Mouse (Mus musculus) midbrain, embryonic 10.5 days (tissue): ENCODE results near the gene Sgms1. TPM values are rescaled to one million over a fixed set of nuclear protein-coding genes. Genes with fewer than 3 reads are reported as not detected.

ENCODE experiments used
- DNase-seq: peaks from one replicate; pipeline ENCODE4 v3.0.0-alpha.2; 2017; ENCODE audit warnings: low spot score
- H3K27ac ChIP-seq: fragments of 300-500 bp; sonication (generic); replicated peaks from 2 replicates; pipeline ENCODE4 v1.5.1; 2016; ENCODE audit warnings: mild to moderate bottlenecking
- H3K27me3 ChIP-seq: fragments of 300-500 bp; sonication (generic); 2 replicates; pipeline ENCODE4 v1.6.1; 2016; ENCODE audit warnings: low read depth, mild to moderate bottlenecking; ENCODE audit not compliant: poor library complexity, severe bottlenecking
- H3K36me3 ChIP-seq: fragments of 300-500 bp; sonication (generic); 2 replicates; pipeline ENCODE4 v1.6.1; 2016; ENCODE audit warnings: mild to moderate bottlenecking, moderate library complexity
- H3K4me1 ChIP-seq: fragments of 300-500 bp; sonication (generic); 2 replicates; pipeline ENCODE4 v1.6.1; 2016
- H3K4me3 ChIP-seq: fragments of 300-500 bp; sonication (generic); 2 replicates; pipeline ENCODE4 v1.5.1; 2016; ENCODE audit warnings: mild to moderate bottlenecking, moderate library complexity
- H3K9me3 ChIP-seq: fragments of 300-500 bp; sonication (generic); replicated peaks from 2 replicates; pipeline ENCODE4 v1.6.1; 2016; ENCODE audit warnings: mild to moderate bottlenecking
- WGBS: fragments of 180-500 bp; shearing (Covaris S2); methylation state at CpG from one replicate; pipeline ENCODE4 v1.1.7; 2016; 5-methylcytosine and 5-hydroxymethylcytosine counted together
- polyA plus RNA-seq: library from polyadenylated mRNA; unstranded; fragments of >200 nt; fragmentation: Nextera tagmentation; extraction: Ambion mirVana; gene quantifications from 2 replicates; pipeline ENCODE4 v1.2.1, GENCODE M21; 2016

Gene Sgms1
- polyA plus RNA-seq, 1 experiment from 2014 or later, result 13.1 TPM

DNA sequence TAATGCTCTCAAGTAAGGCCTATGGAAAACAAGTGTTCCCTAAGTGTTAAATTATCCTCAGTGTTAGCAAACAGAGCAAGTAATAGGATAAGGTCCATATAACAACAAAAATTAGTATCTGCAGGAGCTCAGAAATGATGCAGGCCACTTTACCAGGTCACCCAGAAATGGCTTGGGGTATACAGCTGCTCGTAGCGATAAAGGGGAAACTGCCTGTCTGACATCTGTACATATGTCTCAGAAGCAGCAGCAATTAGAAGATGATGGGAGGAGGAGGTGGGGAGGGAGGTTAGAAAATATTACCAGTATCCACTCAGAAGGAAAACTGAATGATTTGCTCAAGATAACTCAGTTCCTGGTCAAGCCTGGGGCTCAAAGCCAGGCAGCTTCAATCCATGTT is 162.3 kb downstream of the Sgms1 start:
- 96% methylated on average over 2 of the region's 2 CpGs for WGBS
- Histone ChIP-seq H3K36me3 (peaks cover 5% of the 10 kb centered on the region; the same call in 1 of the 2 replicates), H3K4me3 (no peak overlapping the region), H3K4me1 (peaks cover 17% of the 10 kb centered on the region), H3K27ac (no peak overlapping the region), H3K9me3 (no peaks in the 10 kb centered on the region), H3K27me3 (no peaks in the 10 kb centered on the region)
- DNase-seq, result no peak

GRCm38 (mm10) chr19:32225097-32225490 is 164.4 kb downstream of the Sgms1 start:
- Histone ChIP-seq H3K27ac (no peak overlapping the region), H3K36me3 (peaks cover 10% of the 10 kb centered on the region; the same call in 1 of the 2 replicates), H3K4me3 (no peak overlapping the region), H3K27me3 (no peaks in the 10 kb centered on the region), H3K4me1 (peaks cover 24% of the 10 kb centered on the region), H3K9me3 (no peaks in the 10 kb centered on the region)
- WGBS, result 78% methylated on average over 9 of the region's 9 CpGs
- no peak for DNase-seq

DNA sequence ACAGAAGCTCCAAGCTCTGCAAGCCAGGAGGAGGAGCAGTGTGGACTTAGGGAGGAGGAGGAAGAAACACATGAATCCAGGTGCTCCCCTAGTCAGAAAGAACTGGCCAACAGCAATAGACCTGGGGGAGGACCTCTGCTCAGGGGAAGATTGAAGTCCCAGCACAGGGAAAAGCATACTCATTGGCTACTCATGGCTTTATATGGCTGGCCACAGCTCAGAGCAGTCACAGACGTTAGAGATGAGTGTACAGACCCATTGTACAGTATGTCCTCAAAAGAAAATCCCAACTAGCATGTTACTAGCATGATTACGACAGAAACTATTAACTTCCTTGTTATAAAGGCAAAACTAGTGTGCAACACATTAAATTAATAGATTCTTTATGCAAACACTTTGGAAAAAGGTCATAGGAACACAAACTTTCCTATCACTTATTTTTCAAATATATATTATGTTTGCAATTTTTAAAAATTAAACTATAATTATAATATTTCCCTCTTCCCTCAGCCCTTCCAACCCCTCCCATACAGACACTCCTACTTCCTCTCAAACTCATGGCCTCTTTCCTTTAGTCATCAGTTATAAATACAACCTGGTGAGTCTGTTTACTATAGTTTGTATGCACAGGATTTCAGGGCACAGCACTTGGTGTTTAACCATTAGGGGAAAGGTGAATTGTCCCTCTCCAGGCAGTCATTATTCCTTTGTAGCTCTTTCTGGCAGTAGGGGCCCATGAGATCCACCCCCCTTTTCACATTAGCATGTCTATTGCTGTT is 165.0 kb downstream of the Sgms1 start:
- WGBS, result 84% methylated on average over 2 of the region's 2 CpGs
- Histone ChIP-seq H3K27me3 (no peaks in the 10 kb centered on the region), H3K4me3 (no peak overlapping the region), H3K4me1 (peaks cover 24% of the 10 kb centered on the region), H3K9me3 (no peaks in the 10 kb centered on the region), H3K36me3 (peaks cover 10% of the 10 kb centered on the region; the same call in 1 of the 2 replicates), H3K27ac (no peak overlapping the region)
- DNase-seq, result no peak

GRCm38 (mm10) chr19:32223751-32224174 is 165.8 kb downstream of the Sgms1 start:
- Histone ChIP-seq H3K36me3 (peaks cover 10% of the 10 kb centered on the region; the same call in 1 of the 2 replicates), H3K27ac (no peak overlapping the region), H3K4me1 (peaks cover 24% of the 10 kb centered on the region), H3K4me3 (no peak overlapping the region), H3K9me3 (no peaks in the 10 kb centered on the region), H3K27me3 (no peaks in the 10 kb centered on the region)
- 80% methylated on average over 3 of the region's 3 CpGs for WGBS
- DNase-seq, result no peak

- H3K4me1 ChIP-seq, result peaks cover 24% of the 10 kb centered on the region
- no peaks in the 10 kb centered on the region for H3K27me3 ChIP-seq
- 95% methylated on average over 11 of the region's 11 CpGs for WGBS
- H3K4me3 ChIP-seq, result no peak overlapping the region
- no peak overlapping the region for H3K27ac ChIP-seq
- no peak for DNase-seq
- no peaks in the 10 kb centered on the region for H3K9me3 ChIP-seq
- H3K36me3 ChIP-seq, result peaks cover 10% of the 10 kb centered on the region; the same call in 1 of the 2 replicates
These were observed 167.4 kb downstream of the Sgms1 start for GRCm38 (mm10) chr19:32222083-32222482.

DNA sequence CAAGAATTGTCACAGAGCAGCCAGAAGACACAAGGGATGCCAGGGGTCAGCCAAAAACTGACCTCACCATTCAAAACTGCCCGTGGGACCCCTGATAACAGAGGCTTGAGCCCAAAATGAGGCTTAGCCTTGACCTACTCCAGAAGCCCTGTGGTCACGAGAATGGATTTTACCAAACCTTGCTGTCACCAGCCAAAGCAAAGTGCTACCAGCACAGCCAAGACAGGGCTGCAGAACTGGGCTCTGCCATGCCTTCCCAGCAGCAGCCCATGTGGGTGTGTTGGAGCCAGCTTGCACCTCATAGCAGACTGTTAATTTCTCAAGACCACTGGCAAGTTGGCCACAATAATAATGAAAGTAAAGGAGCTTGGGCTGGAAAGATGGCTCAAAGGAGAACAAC is 168.5 kb downstream of the Sgms1 start:
- 55% methylated on average over 2 of the region's 2 CpGs for WGBS
- Histone ChIP-seq H3K9me3 (no peaks in the 10 kb centered on the region), H3K27ac (no peak overlapping the region), H3K36me3 (peaks cover 10% of the 10 kb centered on the region; the same call in 1 of the 2 replicates), H3K27me3 (no peaks in the 10 kb centered on the region), H3K4me3 (no peak overlapping the region), H3K4me1 (peaks cover 24% of the 10 kb centered on the region)
- DNase-seq, result no peak

DNA sequence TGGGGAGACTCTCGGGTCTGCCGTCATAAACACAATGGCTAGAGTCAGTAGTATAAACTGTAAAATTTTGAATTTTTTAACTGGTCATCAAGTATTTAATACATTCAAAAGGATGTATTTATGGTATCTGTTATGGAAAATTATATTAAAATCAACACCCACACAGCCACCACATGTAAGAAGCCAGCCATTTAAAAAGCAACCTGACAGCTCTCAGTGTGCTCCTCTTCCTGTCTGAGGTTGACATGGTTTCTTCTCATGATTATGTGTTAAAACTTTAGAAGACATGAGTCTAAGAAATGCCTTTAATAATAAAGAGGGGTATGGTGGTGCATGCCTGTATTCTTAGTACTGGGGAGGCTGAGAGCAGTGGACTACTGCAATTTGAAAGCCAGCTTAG is 172.8 kb downstream of the Sgms1 start:
- no peaks in the 10 kb centered on the region for H3K9me3 ChIP-seq
- no peak for DNase-seq
- peaks cover under 1% of the 10 kb centered on the region; the same call in 1 of the 2 replicates for H3K36me3 ChIP-seq
- no peak overlapping the region for H3K27ac ChIP-seq
- 94% methylated on average over 2 of the region's 2 CpGs for WGBS
- no peaks in the 10 kb centered on the region for H3K27me3 ChIP-seq
- H3K4me3 ChIP-seq, result no peak overlapping the region
- peaks cover 8% of the 10 kb centered on the region for H3K4me1 ChIP-seq

DNA sequence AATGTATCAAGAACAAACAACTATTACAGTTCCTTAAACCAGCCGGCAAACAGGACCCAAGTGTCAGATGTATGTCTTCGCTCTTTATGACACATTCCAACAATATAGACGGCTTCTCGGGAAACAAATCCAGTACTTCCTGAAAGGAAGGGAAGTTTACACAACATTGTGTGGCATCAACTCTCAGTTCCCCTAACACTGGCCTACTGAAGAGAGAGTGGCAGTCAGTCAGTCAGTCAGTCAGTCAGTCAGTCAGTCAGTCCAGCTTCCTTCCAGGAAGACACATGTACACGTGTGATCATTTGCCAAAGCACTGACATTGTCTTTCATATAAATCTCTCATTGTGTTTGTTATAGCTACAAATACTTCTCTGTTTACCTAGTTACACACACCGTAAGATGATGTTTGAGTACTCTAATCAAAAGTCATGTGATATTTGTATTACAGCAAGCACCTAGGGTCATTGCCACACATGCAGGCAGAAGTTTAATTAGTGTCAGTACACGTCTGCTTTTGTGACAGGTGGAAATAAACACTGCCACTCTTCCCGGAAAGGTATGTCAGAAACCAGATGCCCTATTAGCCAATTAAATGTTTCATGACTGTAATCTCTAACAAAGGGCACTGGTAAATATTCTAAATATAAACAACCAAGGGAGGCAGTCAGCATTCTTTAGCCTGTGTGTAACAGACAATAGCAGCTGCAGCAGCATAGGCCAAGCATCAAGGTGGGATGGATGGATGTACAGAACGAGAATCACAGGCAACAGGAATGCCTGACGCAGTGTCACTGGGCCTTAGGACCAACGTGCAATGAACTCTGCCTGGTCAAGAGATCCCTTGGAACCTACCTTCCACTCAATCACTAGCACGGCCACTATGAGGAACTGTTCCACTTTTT is 174.4 kb downstream of the Sgms1 start:
- DNase-seq, result no peak
- Histone ChIP-seq H3K9me3 (no peaks in the 10 kb centered on the region), H3K27me3 (no peaks in the 10 kb centered on the region), H3K4me3 (no peak overlapping the region), H3K36me3 (no peaks in the 10 kb centered on the region), H3K27ac (no peak overlapping the region), H3K4me1 (peaks cover 13% of the 10 kb centered on the region)
- WGBS, result 89% methylated on average over 12 of the region's 12 CpGs

- peaks cover 14% of the 10 kb centered on the region for H3K4me1 ChIP-seq
- H3K4me3 ChIP-seq, result no peak overlapping the region
- H3K27ac ChIP-seq, result no peak overlapping the region
- no peaks in the 10 kb centered on the region for H3K27me3 ChIP-seq
- DNase-seq, result no peak
- H3K9me3 ChIP-seq, result no peaks in the 10 kb centered on the region
- no peaks in the 10 kb centered on the region for H3K36me3 ChIP-seq
- whole genome bisulfite sequencing, result 92% methylated on average over 3 of the region's 3 CpGs
These were observed 175.9 kb downstream of the Sgms1 start for GRCm38 (mm10) chr19:32213577-32213976.

DNA sequence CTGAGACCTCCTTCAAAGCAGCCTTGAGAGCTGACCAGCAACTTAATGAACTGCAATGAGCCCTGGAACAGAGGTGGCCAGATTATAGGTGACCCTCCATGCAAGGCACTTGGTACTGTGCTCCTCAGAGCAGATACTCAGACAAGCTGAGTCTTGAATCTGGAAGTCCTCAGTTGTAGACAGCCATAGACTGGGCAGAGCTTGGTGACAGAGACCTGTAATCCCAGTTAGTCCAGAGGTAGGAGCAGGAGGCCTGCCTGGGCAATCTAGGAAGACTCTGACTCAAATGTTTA is 178.3 kb downstream of the Sgms1 start:
- no peaks in the 10 kb centered on the region for H3K27me3 ChIP-seq
- no peaks in the 10 kb centered on the region for H3K9me3 ChIP-seq
- DNase-seq, result no peak
- peak overlapping the region; percentile 76 for H3K27ac ChIP-seq
- H3K4me3 ChIP-seq, result peak overlapping the region; percentile 55
- peaks cover 14% of the 10 kb centered on the region for H3K4me1 ChIP-seq
- H3K36me3 ChIP-seq, result no peaks in the 10 kb centered on the region

DNA sequence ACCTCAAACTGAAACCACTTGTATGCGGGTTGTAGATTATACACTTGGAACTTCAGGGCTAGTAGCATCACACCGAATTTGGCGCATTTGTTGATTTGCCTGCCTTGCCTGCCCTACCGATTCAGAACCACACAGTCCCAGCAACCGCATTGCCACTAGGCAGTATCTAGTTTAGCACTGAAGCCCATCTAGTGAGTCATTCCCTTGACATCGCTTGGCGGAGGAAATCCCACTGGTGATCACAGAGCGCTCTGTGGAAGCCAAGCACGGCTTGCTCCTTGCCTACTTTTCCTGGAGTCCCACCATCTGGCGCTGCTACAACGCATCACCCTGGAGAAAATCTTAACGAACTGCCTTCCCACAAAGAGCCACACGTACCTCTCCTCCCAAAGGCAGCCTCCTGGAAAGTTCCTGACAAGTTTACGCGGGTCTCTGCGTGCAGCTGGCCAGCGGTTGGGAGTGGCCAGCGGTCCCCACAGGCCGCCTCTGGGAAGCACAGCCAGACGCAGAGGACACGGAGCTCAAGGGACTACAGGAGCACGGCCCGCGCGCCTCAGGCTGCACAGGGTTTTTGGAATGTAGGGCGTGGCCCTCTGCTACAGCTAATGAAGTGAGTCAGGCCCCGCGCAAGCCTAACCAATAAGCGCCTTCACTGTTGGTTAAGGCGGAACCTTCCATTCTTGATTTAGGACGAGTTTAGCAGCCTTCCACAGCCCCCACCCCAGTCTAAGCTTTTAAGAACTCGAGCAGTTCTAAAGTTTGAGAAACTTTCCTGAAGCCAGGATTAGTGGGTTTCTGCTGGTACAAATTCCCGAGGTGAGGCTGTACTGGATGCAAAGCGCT is 178.8 kb downstream of the Sgms1 start:
- Histone ChIP-seq H3K36me3 (no peaks in the 10 kb centered on the region), H3K27ac (peak overlapping the region; percentile 76), H3K27me3 (no peaks in the 10 kb centered on the region), H3K9me3 (no peaks in the 10 kb centered on the region), H3K4me3 (peak overlapping the region; percentile 55), H3K4me1 (peaks cover 14% of the 10 kb centered on the region)
- peak; percentile 85 for DNase-seq
- WGBS, result 3% methylated on average over 34 of the region's 34 CpGs

DNA sequence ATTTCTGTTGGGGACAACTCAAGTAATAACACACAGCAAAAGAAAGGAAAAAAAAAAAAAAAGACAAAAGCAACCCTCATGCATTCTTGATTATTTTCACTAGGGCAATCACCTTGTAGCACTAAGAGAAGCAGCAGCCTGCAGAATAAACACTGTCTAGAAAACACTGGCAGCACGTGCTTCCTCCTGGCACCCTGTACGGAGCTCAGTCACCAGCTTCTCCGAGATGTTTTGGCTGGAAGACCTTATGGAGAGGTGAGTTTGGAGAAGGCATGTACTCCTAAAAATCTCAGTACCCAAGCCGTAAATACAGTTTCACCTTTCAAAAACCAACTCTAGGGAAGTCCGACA is 179.4 kb downstream of the Sgms1 start:
- Histone ChIP-seq H3K36me3 (no peaks in the 10 kb centered on the region), H3K4me1 (peaks cover 14% of the 10 kb centered on the region), H3K4me3 (peak overlapping the region; percentile 55), H3K27ac (no peak overlapping the region; the same call in 1 of the 2 replicates), H3K27me3 (no peaks in the 10 kb centered on the region), H3K9me3 (no peaks in the 10 kb centered on the region)
- no peak for DNase-seq
- WGBS, result 29% methylated on average over 5 of the region's 5 CpGs
